In the genomic region with DNA sequence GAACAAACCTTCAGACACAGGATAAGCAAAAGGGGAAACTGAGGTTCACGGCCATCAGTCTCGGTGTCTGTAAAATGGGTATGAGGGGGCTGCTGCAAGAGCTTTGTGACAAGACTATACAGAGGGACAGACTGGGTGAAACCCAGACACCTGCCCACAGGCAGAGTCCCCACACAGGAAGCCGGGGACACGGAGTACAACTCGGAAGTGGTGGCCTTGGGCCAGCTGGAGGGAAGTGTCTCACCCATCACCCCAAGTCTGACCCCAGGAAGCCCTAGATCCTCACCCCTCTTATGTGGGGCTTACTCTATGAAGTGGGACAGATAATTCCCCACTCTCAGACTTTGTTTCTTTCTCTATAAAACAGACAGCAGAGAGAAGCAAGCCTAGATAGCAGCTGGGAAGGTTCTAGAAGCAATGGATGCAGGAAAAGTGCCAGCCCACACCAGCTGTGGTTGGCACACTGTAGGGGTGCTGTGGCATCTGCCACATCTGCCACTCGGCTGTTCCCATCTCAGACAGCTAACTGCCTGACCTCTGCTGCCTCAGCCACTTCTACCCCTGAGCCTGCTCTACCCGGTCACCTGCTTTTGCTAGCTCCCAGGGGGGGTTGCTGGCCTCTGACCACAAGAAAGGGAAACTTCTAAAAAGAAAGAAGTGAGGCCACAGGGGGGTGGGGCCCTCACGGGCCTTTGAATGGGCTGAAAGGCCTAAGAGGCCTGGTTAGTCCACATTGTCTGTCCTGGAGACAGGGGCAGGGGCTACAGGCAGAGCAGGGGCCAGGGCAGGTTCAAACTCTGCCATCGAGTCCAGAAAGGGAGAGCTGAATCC, we compare ENCODE assay signal across 8 mouse cellular contexts. TPM values are rescaled to one million over a fixed set of nuclear protein-coding genes. Genes with fewer than 3 reads are reported as not detected.
DNase-seq lines count a peak whose midpoint lies in the region; ATAC-seq and TF ChIP-seq lines count a peak whose summit lies in the region.
"Had no signal": no experiment of that assay in that cellular context is flagged by ENCODE, and none has a peak within 500 bp of the region (broad histone marks: within the 10 kb centered on the region; RNA-seq: fewer than 3 reads in every experiment).

No protein-coding gene starts in this region.

- TF ChIP-seq POLR2A in myocyte (IDR thresholded peaks at IDR 0.05; ENCODE audit: insufficient read length, low read depth): no peak

- 0 out of 2 replicates have a peak overlapping the region, but pooled peaks have one; percentile 3 for H3K4me2 ChIP-seq in midbrain, embryonic 12.5 days (replicated peaks)
- H3K4me2 ChIP-seq in midbrain, embryonic 16.5 days (ENCODE audit: low read length): no peak overlapping the region
- peak overlapping the region; percentile 87; the same call in 1 of the 2 replicates for H3K4me2 ChIP-seq in forebrain, embryonic 12.5 days
- H3K4me2 ChIP-seq in myocyte (ENCODE audit: low read depth): no peak overlapping the region

- no peak overlapping the region for H3K4me3 ChIP-seq in midbrain, embryonic 12.5 days
- no peak overlapping the region for H3K4me3 ChIP-seq in midbrain, embryonic 16.5 days (ENCODE audit: low read depth, low read length)
- no peak overlapping the region for H3K4me3 ChIP-seq in forebrain, embryonic 12.5 days (replicated peaks)
- no peak overlapping the region for H3K4me3 ChIP-seq in myocyte

- 47% methylated on average over 9 of the region's 9 CpGs for WGBS in midbrain, embryonic 12.5 days
- WGBS in midbrain, embryonic 16.5 days: 58% methylated on average over 9 of the region's 9 CpGs
- WGBS in forebrain, embryonic 12.5 days: 49% methylated on average over 9 of the region's 9 CpGs

- no peaks in the 10 kb centered on the region for H3K79me2 ChIP-seq in myocyte (ENCODE audit: control insufficient read depth, insufficient read depth)

- no peaks in the 10 kb centered on the region for H3K9me3 ChIP-seq in midbrain, embryonic 12.5 days
- H3K9me3 ChIP-seq in midbrain, embryonic 16.5 days (replicated peaks; ENCODE audit: control insufficient read depth, low read length, poor library complexity, severe bottlenecking): no peaks in the 10 kb centered on the region
- no peaks in the 10 kb centered on the region for H3K9me3 ChIP-seq in forebrain, embryonic 12.5 days

- peaks cover 44% of the 10 kb centered on the region for H3K4me1 ChIP-seq in midbrain, embryonic 12.5 days
- H3K4me1 ChIP-seq in midbrain, embryonic 16.5 days (ENCODE audit: control insufficient read depth, insufficient read depth, low read length): peaks cover 14% of the 10 kb centered on the region
- H3K4me1 ChIP-seq in forebrain, embryonic 12.5 days: peaks cover 46% of the 10 kb centered on the region

- DNase-seq in cerebellum, adult 9-11 months: no peak
- DNase-seq in adrenal gland, adult 18-20 months (ENCODE audit: low spot score in 2 of 2): no peak
- DNase-seq in yolk sac, embryonic 10.5 days (ENCODE audit: low spot score): no peak

- H3K9ac ChIP-seq in midbrain, embryonic 12.5 days (replicated peaks): no peak overlapping the region
- no peak overlapping the region for H3K9ac ChIP-seq in midbrain, embryonic 16.5 days (ENCODE audit: low read depth, low read length)
- no peak overlapping the region; the same call in 1 of the 2 replicates for H3K9ac ChIP-seq in forebrain, embryonic 12.5 days
- H3K9ac ChIP-seq: liver, embryonic 14.5 days had no signal

- no peak overlapping the region for H3K27ac ChIP-seq in midbrain, embryonic 12.5 days (replicated peaks)
- H3K27ac ChIP-seq in midbrain, embryonic 16.5 days (ENCODE audit: low read length): no peak overlapping the region
- no peak overlapping the region for H3K27ac ChIP-seq in forebrain, embryonic 12.5 days
- H3K27ac ChIP-seq: liver, embryonic 14.5 days had no signal

- no peak overlapping the region for H3ac ChIP-seq in myocyte (ENCODE audit: control insufficient read depth, insufficient read length)

- ATAC-seq in midbrain, embryonic 12.5 days (ENCODE audit: low FRiP score, low read depth): no peak
- ATAC-seq in midbrain, embryonic 16.5 days: no peak
- ATAC-seq in forebrain, embryonic 12.5 days (ENCODE audit: low FRiP score): no peak

- H3K27me3 ChIP-seq in midbrain, embryonic 12.5 days: peaks cover 59% of the 10 kb centered on the region
- H3K27me3 ChIP-seq in midbrain, embryonic 16.5 days (ENCODE audit: control insufficient read depth, insufficient read depth, low read depth, low read length): peaks cover 4% of the 10 kb centered on the region
- peaks cover 39% of the 10 kb centered on the region for H3K27me3 ChIP-seq in forebrain, embryonic 12.5 days
- peaks cover 22% of the 10 kb centered on the region for H3K27me3 ChIP-seq in myocyte (ENCODE audit: control insufficient read depth, insufficient read depth, insufficient read length)

- H3K36me3 ChIP-seq in midbrain, embryonic 12.5 days: no peaks in the 10 kb centered on the region
- H3K36me3 ChIP-seq in midbrain, embryonic 16.5 days (ENCODE audit: control insufficient read depth, insufficient read depth, low read length): no peaks in the 10 kb centered on the region
- no peaks in the 10 kb centered on the region for H3K36me3 ChIP-seq in forebrain, embryonic 12.5 days (replicated peaks)
- H3K36me3 ChIP-seq in myocyte (ENCODE audit: control insufficient read depth, insufficient read depth): no peaks in the 10 kb centered on the region

TF ChIP-seq in myocyte, 11 proteins besides CTCF, POLR2A, EP300 and RAD21:
- TF ChIP-seq TCF3 (IDR thresholded peaks at IDR 0.05; ENCODE audit: insufficient read length, low read depth) (peak; percentile 58), MYOD1 (IDR thresholded peaks at IDR 0.05; ENCODE audit: control insufficient read depth in 1 of 3, insufficient read length in 2 of 3, low read depth in 2 of 3) (peak in 2 of 3 experiments; percentile 71 to 72), REST (IDR thresholded peaks at IDR 0.05; ENCODE audit: insufficient read depth, insufficient read length) (no peak), SRF (IDR thresholded peaks at IDR 0.05; ENCODE audit: control insufficient read depth, insufficient read length, low read depth) (no peak), E2F4 (IDR thresholded peaks at IDR 0.05; ENCODE audit: insufficient read depth) (no peak), CEBPB (IDR thresholded peaks at IDR 0.05; ENCODE audit: insufficient read depth, poor library complexity, severe bottlenecking) (no peak), TCF12 (IDR thresholded peaks at IDR 0.05; ENCODE audit: insufficient read depth, poor library complexity, severe bottlenecking) (no peak), MYOG (IDR thresholded peaks at IDR 0.05; ENCODE audit: control insufficient read depth in 1 of 3, insufficient read depth in 1 of 3, insufficient read length in 2 of 3, low read depth in 2 of 3) (peak in 2 of 3 experiments; percentile 50 to 57), POLR2AphosphoS2 (IDR thresholded peaks at IDR 0.05; ENCODE audit: insufficient read length, low read depth) (no peak), MAX (IDR thresholded peaks at IDR 0.05; ENCODE audit: low read depth) (no peak), USF1 (IDR thresholded peaks at IDR 0.05; ENCODE audit: low read depth) (no peak)

RNA-seq across cellular contexts. Expression of a gene that starts 1.4 kb away (rescaled TPM):
- polyA plus RNA-seq in midbrain, embryonic 12.5 days (2016; fragmentation: Nextera tagmentation; extraction: Ambion mirVana): 10.2 and 12.6 TPM in 2 replicates
- polyA plus RNA-seq in midbrain, embryonic 16.5 days (2015; fragmentation: Nextera tagmentation; extraction: Ambion mirVana): 9.5 and 12.4 TPM in 2 replicates
- polyA plus RNA-seq in forebrain, embryonic 12.5 days (2016; fragmentation: Nextera tagmentation; extraction: Ambion mirVana): 16.0 and 18.2 TPM in 2 replicates
- 0.04 TPM for polyA plus RNA-seq in myocyte (2012; fragmentation: generic; extraction: Trizol)
- 1 to 10 TPM; 2.2 to 3.4 TPM for total RNA-seq in adrenal gland, adult 18-20 months (2021)

RNA-seq across cellular contexts. Expression of a gene that starts 51.6 kb away (rescaled TPM):
- 891 and 892 TPM in 2 replicates for polyA plus RNA-seq in midbrain, embryonic 12.5 days (2016; fragmentation: Nextera tagmentation; extraction: Ambion mirVana)
- polyA plus RNA-seq in midbrain, embryonic 16.5 days (2015; fragmentation: Nextera tagmentation; extraction: Ambion mirVana): 548 and 592 TPM in 2 replicates
- 915 and 936 TPM in 2 replicates for polyA plus RNA-seq in forebrain, embryonic 12.5 days (2016; fragmentation: Nextera tagmentation; extraction: Ambion mirVana)
- 157 TPM for polyA plus RNA-seq in myocyte (2012; fragmentation: generic; extraction: Trizol)
- 100 to 1,000 TPM; 211 to 300 TPM for total RNA-seq in adrenal gland, adult 18-20 months (2021)

RNA-seq across cellular contexts. Expression of a gene that starts 51.9 kb away (rescaled TPM):
- 29.0 and 30.3 TPM in 2 replicates for polyA plus RNA-seq in midbrain, embryonic 12.5 days (2016; fragmentation: Nextera tagmentation; extraction: Ambion mirVana)
- polyA plus RNA-seq in midbrain, embryonic 16.5 days (2015; fragmentation: Nextera tagmentation; extraction: Ambion mirVana): 46.9 and 48.8 TPM in 2 replicates
- 27.5 and 27.6 TPM in 2 replicates for polyA plus RNA-seq in forebrain, embryonic 12.5 days (2016; fragmentation: Nextera tagmentation; extraction: Ambion mirVana)
- 23.6 TPM for polyA plus RNA-seq in myocyte (2012; fragmentation: generic; extraction: Trizol)
- 10 to 100 TPM; 16.3 to 19.5 TPM for total RNA-seq in adrenal gland, adult 18-20 months (2021)

Comparison
In these comparisons a context has a peak if more than half of its experiments do, and no peak if none do; other contexts are left out.
1. H3K4me2 ChIP-seq: peak in midbrain, embryonic 12.5 days (single experiment) and forebrain, embryonic 12.5 days (single experiment); none in midbrain, embryonic 16.5 days (single experiment) and myocyte (single experiment).
2. RNA of a gene that starts 1.4 kb away (polyA plus RNA-seq): 16.0 to 18.2 TPM in forebrain, embryonic 12.5 days, 9.5 to 12.4 TPM in midbrain, embryonic 16.5 days and 10.2 to 12.6 TPM in midbrain, embryonic 12.5 days; 0.04 TPM in myocyte (single experiment); every median in the first group is over 10 times any median in the second.